Mouse (Mus musculus): Measurements from ENCODE around the gene Gm11541. TPM values are rescaled to one million over a fixed set of nuclear protein-coding genes. Genes with fewer than 3 reads are reported as not detected.
A peak's percentile ranks its signal among the peaks of the same experiment; 100 is the strongest.
"Not testable (repeated sequence)": the region's sequence is repeated elsewhere in the genome, so short reads cannot be mapped to it uniquely, and the experiment has no call there.

Gene Gm11541
- polyA plus RNA-seq, 1 experiment from 2014 or later: 0.29 TPM

GRCm38 (mm10) chr11:94652973-94653372, 51.3 kb downstream of the Gm11541 start:
- Histone ChIP-seq H3K4me3 (peak overlapping the region; percentile 64), H3K9me3 (no peaks in the 10 kb centered on the region), H3K27ac (replicated peaks) (no peak overlapping the region), H3K4me2 (peak overlapping the region; percentile 84), H3K36me3 (peaks cover 27% of the 10 kb centered on the region), H3K27me3 (no peaks in the 10 kb centered on the region), H3K4me1 (replicated peaks) (peaks cover 21% of the 10 kb centered on the region), H3K9ac (no peak overlapping the region)
- no peak for ATAC-seq (ENCODE audit: low read depth)
- WGBS: 50% methylated on average over 8 of the region's 8 CpGs

GRCm38 (mm10) chr11:94651241-94651640, 53.1 kb downstream of the Gm11541 start:
- not testable (repeated sequence) for ATAC-seq (ENCODE audit: low read depth); H3K4me3 ChIP-seq; H3K9me3 ChIP-seq; H3K27ac ChIP-seq (replicated peaks); H3K9ac ChIP-seq; H3K27me3 ChIP-seq; H3K4me2 ChIP-seq
- WGBS: 92% methylated on average over 7 of the region's 7 CpGs
- H3K36me3 ChIP-seq: peaks cover 29% of the 10 kb centered on the region
- H3K4me1 ChIP-seq (replicated peaks): peaks cover 21% of the 10 kb centered on the region

- no peaks in the 10 kb centered on the region for H3K4me1 ChIP-seq (replicated peaks)
- 97% methylated on average over 4 of the region's 4 CpGs for WGBS
- H3K27me3 ChIP-seq: no peaks in the 10 kb centered on the region
- no peak for ATAC-seq (ENCODE audit: low read depth)
- H3K4me2 ChIP-seq: no peak overlapping the region
- H3K36me3 ChIP-seq: peaks cover 72% of the 10 kb centered on the region
- H3K9ac ChIP-seq: no peak overlapping the region
- no peaks in the 10 kb centered on the region for H3K9me3 ChIP-seq
- H3K27ac ChIP-seq (replicated peaks): no peak overlapping the region
- H3K4me3 ChIP-seq: no peak overlapping the region
These were observed 57.8 kb downstream of the Gm11541 start for GRCm38 (mm10) chr11:94646457-94646856.

Other genes with a start within 250 kb of the Gm11541 start
- 8.9 and 9.3 TPM in 2 replicates for gene Cacna1g, start 230.3 kb downstream of the Gm11541 start, polyA plus RNA-seq (2015; fragmentation: Nextera tagmentation; extraction: Ambion mirVana)
- 0.28 TPM in 1 of 2 replicates, not detected in the other for gene Spata20, start 218.3 kb downstream of the Gm11541 start, polyA plus RNA-seq (2015; fragmentation: Nextera tagmentation; extraction: Ambion mirVana)
- gene Epn3, start 204.5 kb downstream of the Gm11541 start, polyA plus RNA-seq (2015; fragmentation: Nextera tagmentation; extraction: Ambion mirVana): 0.24 and 0.51 TPM in 2 replicates
- gene Mycbpap, start 182.8 kb downstream of the Gm11541 start, polyA plus RNA-seq (2015; fragmentation: Nextera tagmentation; extraction: Ambion mirVana): 1.9 and 2.1 TPM in 2 replicates
- gene Rsad1, start 155.2 kb downstream of the Gm11541 start, polyA plus RNA-seq (2015; fragmentation: Nextera tagmentation; extraction: Ambion mirVana): 4.7 and 5.4 TPM in 2 replicates
- gene Chad, start 139.5 kb downstream of the Gm11541 start, polyA plus RNA-seq (2015; fragmentation: Nextera tagmentation; extraction: Ambion mirVana): 0.45 and 1.7 TPM in 2 replicates
- 2.0 and 2.2 TPM in 2 replicates for gene Acsf2, start 102.6 kb downstream of the Gm11541 start, polyA plus RNA-seq (2015; fragmentation: Nextera tagmentation; extraction: Ambion mirVana)
- gene Lrrc59, start 74.7 kb downstream of the Gm11541 start, polyA plus RNA-seq (2015; fragmentation: Nextera tagmentation; extraction: Ambion mirVana): 169 and 170 TPM in 2 replicates
- 144 and 147 TPM in 2 replicates for gene Mrpl27, start 50.7 kb downstream of the Gm11541 start, polyA plus RNA-seq (2015; fragmentation: Nextera tagmentation; extraction: Ambion mirVana)
- 5.0 and 5.2 TPM in 2 replicates for gene Eme1, start 50.5 kb downstream of the Gm11541 start, polyA plus RNA-seq (2015; fragmentation: Nextera tagmentation; extraction: Ambion mirVana)
- 16.0 and 16.1 TPM in 2 replicates for gene Xylt2, start 27.0 kb downstream of the Gm11541 start, polyA plus RNA-seq (2015; fragmentation: Nextera tagmentation; extraction: Ambion mirVana)
- gene Cdc34b, start 37.3 kb upstream of the Gm11541 start, polyA plus RNA-seq (2015; fragmentation: Nextera tagmentation; extraction: Ambion mirVana): not detected in 2 replicates
- gene Tmem92, start 78.2 kb upstream of the Gm11541 start, polyA plus RNA-seq (2015; fragmentation: Nextera tagmentation; extraction: Ambion mirVana): not detected in 2 replicates
- 187 and 207 TPM in 2 replicates for gene Col1a1, start 231.7 kb upstream of the Gm11541 start, polyA plus RNA-seq (2015; fragmentation: Nextera tagmentation; extraction: Ambion mirVana)